Mouse (Mus musculus): Measurements from ENCODE around the gene Pmfbp1. TPM values are rescaled to one million over a fixed set of nuclear protein-coding genes. Genes with fewer than 3 reads are reported as not detected.
"Not testable (repeated sequence)": the region's sequence is repeated elsewhere in the genome, so short reads cannot be mapped to it uniquely, and the experiment has no call there.

Gene Pmfbp1
- not detected in 2 replicates for polyA plus RNA-seq (2014; fragmentation: Nextera tagmentation; extraction: Ambion mirVana)

DNA sequence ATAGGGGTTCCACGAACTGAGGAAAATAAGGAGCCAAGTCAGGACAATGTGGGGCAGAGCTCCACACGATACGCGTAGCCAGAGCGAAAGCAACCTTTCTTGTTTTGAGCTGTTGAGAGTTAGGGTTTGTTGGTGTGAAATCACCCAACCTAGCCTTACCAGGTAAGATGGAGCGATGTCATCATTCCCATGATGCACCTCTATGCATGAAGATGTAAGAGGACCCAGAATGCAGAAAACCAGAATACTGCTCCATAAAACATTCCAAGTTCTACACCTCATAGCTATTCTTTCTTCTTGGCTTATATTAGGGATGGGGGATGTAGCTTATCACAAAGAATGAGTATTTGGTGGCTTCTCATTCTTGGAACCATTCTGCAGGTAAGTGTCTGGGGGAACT, at the start of gene Pmfbp1:
Gene Pmfbp1 (plus strand): TSS at position 301 of the 400 bp plus-strand sequence.
- no peak within 1 kb of the TSS for H3K27ac ChIP-seq (ENCODE audit: low read depth, low read length)
- no peaks in the 10 kb centered on the region for H3K4me1 ChIP-seq (replicated peaks; ENCODE audit: control insufficient read depth, insufficient read depth, low read length)
- no peak within 1 kb of the TSS for H3K4me3 ChIP-seq (ENCODE audit: low read depth, low read length)
- H3K27me3 ChIP-seq (replicated peaks; ENCODE audit: control insufficient read depth, insufficient read depth, low read length) = no peaks in the 10 kb centered on the region
- WGBS = 88% methylated on average over 6 of the region's 6 CpGs
- H3K4me2 ChIP-seq = no peak within 1 kb of the TSS
- no peaks in the 10 kb centered on the region for H3K36me3 ChIP-seq (ENCODE audit: control insufficient read depth, insufficient read depth, low read length)
- ATAC-seq (replicated peaks; ENCODE audit: low FRiP score) = no peak
- no peak within 1 kb of the TSS for H3K9ac ChIP-seq (ENCODE audit: low read depth, low read length)
- no peak for DNase-seq (ENCODE audit: low spot score)
- H3K9me3 ChIP-seq (ENCODE audit: control insufficient read depth, low read length) = no peaks in the 10 kb centered on the region

DNA sequence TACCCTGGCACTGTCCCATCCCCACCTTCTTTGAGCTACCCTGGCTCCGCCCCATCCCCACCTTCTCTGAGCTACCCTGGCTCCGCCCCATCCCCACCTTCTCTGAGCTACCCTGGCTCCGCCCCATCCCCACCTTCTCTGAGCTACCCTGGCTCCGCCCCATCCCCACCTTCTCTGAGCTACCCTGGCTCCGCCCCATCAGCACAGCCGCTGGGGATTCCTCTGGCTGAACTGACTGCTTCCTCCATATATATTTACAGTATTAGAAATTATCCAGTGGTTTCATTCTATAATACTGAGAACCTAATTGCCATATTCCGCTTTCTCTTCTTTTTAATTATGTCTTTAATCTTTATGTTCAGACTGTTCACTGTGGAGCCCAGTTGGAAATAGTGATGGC, 46.9 kb upstream of the Pmfbp1 start:
- H3K36me3 ChIP-seq (ENCODE audit: control insufficient read depth, insufficient read depth, low read length); H3K27ac ChIP-seq (ENCODE audit: low read depth, low read length); H3K4me3 ChIP-seq (ENCODE audit: low read depth, low read length); H3K9me3 ChIP-seq (ENCODE audit: control insufficient read depth, low read length); H3K4me1 ChIP-seq (replicated peaks; ENCODE audit: control insufficient read depth, insufficient read depth, low read length); ATAC-seq (replicated peaks; ENCODE audit: low FRiP score); H3K9ac ChIP-seq (ENCODE audit: low read depth, low read length); DNase-seq (ENCODE audit: low spot score); H3K4me2 ChIP-seq; H3K27me3 ChIP-seq (replicated peaks; ENCODE audit: control insufficient read depth, insufficient read depth, low read length): not testable (repeated sequence)
- 21% methylated on average over 6 of the region's 7 CpGs for WGBS

DNA sequence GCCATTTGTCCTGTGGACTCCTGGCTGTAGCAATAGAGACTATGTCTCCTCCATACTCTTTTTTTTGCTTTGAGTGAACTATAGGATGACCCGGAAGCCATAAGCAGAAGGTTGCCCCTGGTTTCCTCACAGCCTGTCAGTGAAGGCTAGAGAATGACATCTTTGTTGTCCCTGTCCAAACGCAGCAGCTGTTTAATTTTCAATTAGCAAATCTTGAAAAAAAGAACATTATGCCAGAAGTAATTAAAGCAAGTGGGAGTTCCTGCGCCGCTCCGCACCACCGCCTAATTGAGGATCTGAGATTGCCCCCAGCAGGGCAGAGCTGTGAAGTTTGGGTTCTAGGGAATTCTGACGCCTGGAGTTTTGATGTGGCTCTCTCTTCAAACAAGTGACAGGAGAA, 42.8 kb upstream of the Pmfbp1 start:
- H3K27ac ChIP-seq (ENCODE audit: low read depth, low read length) = no peak overlapping the region
- no peak overlapping the region for H3K4me2 ChIP-seq
- H3K27me3 ChIP-seq (replicated peaks; ENCODE audit: control insufficient read depth, insufficient read depth, low read length) = no peaks in the 10 kb centered on the region
- no peak overlapping the region for H3K4me3 ChIP-seq (ENCODE audit: low read depth, low read length)
- DNase-seq (ENCODE audit: low spot score) = no peak
- H3K9me3 ChIP-seq (ENCODE audit: control insufficient read depth, low read length) = no peaks in the 10 kb centered on the region
- 64% methylated on average over 7 of the region's 7 CpGs for WGBS
- H3K36me3 ChIP-seq (ENCODE audit: control insufficient read depth, insufficient read depth, low read length) = no peaks in the 10 kb centered on the region
- no peak overlapping the region for H3K9ac ChIP-seq (ENCODE audit: low read depth, low read length)
- ATAC-seq (replicated peaks; ENCODE audit: low FRiP score) = no peak
- H3K4me1 ChIP-seq (replicated peaks; ENCODE audit: control insufficient read depth, insufficient read depth, low read length) = no peaks in the 10 kb centered on the region

DNA sequence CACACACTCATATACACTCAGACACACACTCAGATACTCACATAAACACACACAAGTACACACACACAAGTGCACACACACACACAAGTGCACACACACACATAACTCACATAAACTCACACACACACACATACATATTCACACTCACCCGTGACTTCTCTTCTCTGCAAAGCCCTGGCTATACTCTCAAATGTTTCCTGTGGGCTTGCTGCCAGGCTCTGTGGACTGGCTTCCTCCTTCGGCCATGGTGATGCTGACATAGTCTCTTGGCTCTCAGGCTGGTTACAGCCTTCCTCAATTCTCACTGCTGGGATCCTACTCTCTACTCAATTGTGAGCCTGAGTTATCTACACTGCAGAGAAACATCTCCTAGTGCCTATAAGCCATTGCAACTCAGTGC, 38.7 kb upstream of the Pmfbp1 start:
- Histone ChIP-seq H3K27me3 (replicated peaks; ENCODE audit: control insufficient read depth, insufficient read depth, low read length) (no peaks in the 10 kb centered on the region), H3K4me2 (no peak overlapping the region), H3K9me3 (ENCODE audit: control insufficient read depth, low read length) (no peaks in the 10 kb centered on the region), H3K27ac (ENCODE audit: low read depth, low read length) (no peak overlapping the region), H3K36me3 (ENCODE audit: control insufficient read depth, insufficient read depth, low read length) (no peaks in the 10 kb centered on the region), H3K9ac (ENCODE audit: low read depth, low read length) (no peak overlapping the region), H3K4me1 (replicated peaks; ENCODE audit: control insufficient read depth, insufficient read depth, low read length) (no peaks in the 10 kb centered on the region), H3K4me3 (ENCODE audit: low read depth, low read length) (no peak overlapping the region)
- WGBS = 69% methylated on average over 2 of the region's 2 CpGs
- ATAC-seq (replicated peaks; ENCODE audit: low FRiP score) (no peak), DNase-seq (ENCODE audit: low spot score) (no peak)

DNA sequence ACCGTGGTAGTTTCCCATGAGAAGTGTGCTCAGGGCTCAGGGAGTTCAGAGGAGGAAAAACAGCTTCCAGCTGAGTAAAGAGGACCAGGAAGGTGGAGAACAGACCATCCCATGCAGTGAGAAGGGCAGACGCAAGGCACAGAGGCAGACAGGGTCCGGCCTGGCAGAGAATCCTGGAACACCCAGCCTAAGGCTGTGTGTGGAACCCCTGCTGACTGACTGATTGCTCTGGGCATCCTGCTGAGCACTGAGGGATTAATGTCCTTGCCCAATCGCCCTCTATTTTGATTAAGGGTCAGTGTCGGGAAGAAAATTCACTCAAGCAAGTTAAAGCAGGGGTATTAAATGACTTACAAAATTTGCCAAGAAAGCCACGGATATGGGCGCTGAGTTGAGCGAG, 36.4 kb upstream of the Pmfbp1 start:
- DNase-seq (ENCODE audit: low spot score) (no peak), ATAC-seq (replicated peaks; ENCODE audit: low FRiP score) (no peak)
- H3K4me2 ChIP-seq = no peak overlapping the region
- H3K36me3 ChIP-seq (ENCODE audit: control insufficient read depth, insufficient read depth, low read length) = no peaks in the 10 kb centered on the region
- WGBS = 70% methylated on average over 8 of the region's 8 CpGs
- no peak overlapping the region for H3K4me3 ChIP-seq (ENCODE audit: low read depth, low read length)
- no peak overlapping the region for H3K9ac ChIP-seq (ENCODE audit: low read depth, low read length)
- H3K27me3 ChIP-seq (replicated peaks; ENCODE audit: control insufficient read depth, insufficient read depth, low read length) = no peaks in the 10 kb centered on the region
- no peaks in the 10 kb centered on the region for H3K9me3 ChIP-seq (ENCODE audit: control insufficient read depth, low read length)
- no peaks in the 10 kb centered on the region for H3K4me1 ChIP-seq (replicated peaks; ENCODE audit: control insufficient read depth, insufficient read depth, low read length)
- no peak overlapping the region for H3K27ac ChIP-seq (ENCODE audit: low read depth, low read length)

DNA sequence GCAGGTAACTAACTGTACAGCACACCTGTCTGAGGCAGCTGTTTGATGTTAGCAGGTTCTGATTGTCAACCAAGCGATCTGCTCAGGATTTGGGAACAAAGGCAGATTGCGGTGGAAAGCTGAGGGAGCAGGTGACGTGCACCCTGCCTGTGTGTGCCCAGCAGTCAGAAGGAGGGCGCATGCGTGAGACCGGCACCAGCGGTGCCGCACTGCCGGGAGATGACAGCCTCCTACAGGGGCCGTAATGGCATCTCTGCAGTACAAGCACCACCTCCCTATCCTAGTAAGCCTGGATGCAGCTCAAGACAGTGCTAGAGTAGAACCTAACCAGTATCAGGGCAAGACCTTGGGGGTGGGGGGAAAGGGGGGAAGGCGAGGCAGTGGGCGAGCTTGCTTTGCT, 35.2 kb upstream of the Pmfbp1 start:
- Histone ChIP-seq H3K4me1 (replicated peaks; ENCODE audit: control insufficient read depth, insufficient read depth, low read length) (no peaks in the 10 kb centered on the region), H3K36me3 (ENCODE audit: control insufficient read depth, insufficient read depth, low read length) (no peaks in the 10 kb centered on the region), H3K9me3 (ENCODE audit: control insufficient read depth, low read length) (no peaks in the 10 kb centered on the region), H3K4me2 (no peak overlapping the region), H3K27me3 (replicated peaks; ENCODE audit: control insufficient read depth, insufficient read depth, low read length) (no peaks in the 10 kb centered on the region), H3K4me3 (ENCODE audit: low read depth, low read length) (no peak overlapping the region), H3K9ac (ENCODE audit: low read depth, low read length) (no peak overlapping the region), H3K27ac (ENCODE audit: low read depth, low read length) (no peak overlapping the region)
- ATAC-seq (replicated peaks; ENCODE audit: low FRiP score) = no peak
- no peak for DNase-seq (ENCODE audit: low spot score)
- 81% methylated on average over 12 of the region's 12 CpGs for WGBS

DNA sequence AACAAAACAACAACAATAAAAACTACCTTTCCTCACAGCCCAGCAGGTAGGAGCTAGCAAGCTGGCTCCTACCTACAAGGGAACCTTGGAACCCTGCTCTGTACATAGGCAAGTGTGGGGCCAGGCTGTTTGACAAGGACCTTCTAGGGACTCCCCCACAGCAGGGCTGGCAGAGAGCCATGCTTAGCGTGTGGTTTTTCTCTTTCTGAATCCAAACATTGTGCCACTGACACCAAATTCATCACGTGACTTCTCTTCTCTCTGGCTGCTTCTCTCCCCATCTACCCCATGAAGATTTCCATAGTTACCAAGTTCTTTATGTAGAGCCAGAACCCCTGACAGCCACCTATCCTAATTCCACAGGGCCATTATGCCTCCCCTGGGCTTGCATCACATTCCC, 30.8 kb upstream of the Pmfbp1 start:
- Histone ChIP-seq H3K9me3 (ENCODE audit: control insufficient read depth, low read length) (no peaks in the 10 kb centered on the region), H3K27me3 (replicated peaks; ENCODE audit: control insufficient read depth, insufficient read depth, low read length) (no peaks in the 10 kb centered on the region), H3K9ac (ENCODE audit: low read depth, low read length) (no peak overlapping the region), H3K4me3 (ENCODE audit: low read depth, low read length) (no peak overlapping the region), H3K36me3 (ENCODE audit: control insufficient read depth, insufficient read depth, low read length) (no peaks in the 10 kb centered on the region), H3K27ac (ENCODE audit: low read depth, low read length) (no peak overlapping the region), H3K4me2 (no peak overlapping the region), H3K4me1 (replicated peaks; ENCODE audit: control insufficient read depth, insufficient read depth, low read length) (no peaks in the 10 kb centered on the region)
- ATAC-seq (replicated peaks; ENCODE audit: low FRiP score) (no peak), DNase-seq (ENCODE audit: low spot score) (no peak)
- WGBS = 52% methylated on average over 2 of the region's 2 CpGs

DNA sequence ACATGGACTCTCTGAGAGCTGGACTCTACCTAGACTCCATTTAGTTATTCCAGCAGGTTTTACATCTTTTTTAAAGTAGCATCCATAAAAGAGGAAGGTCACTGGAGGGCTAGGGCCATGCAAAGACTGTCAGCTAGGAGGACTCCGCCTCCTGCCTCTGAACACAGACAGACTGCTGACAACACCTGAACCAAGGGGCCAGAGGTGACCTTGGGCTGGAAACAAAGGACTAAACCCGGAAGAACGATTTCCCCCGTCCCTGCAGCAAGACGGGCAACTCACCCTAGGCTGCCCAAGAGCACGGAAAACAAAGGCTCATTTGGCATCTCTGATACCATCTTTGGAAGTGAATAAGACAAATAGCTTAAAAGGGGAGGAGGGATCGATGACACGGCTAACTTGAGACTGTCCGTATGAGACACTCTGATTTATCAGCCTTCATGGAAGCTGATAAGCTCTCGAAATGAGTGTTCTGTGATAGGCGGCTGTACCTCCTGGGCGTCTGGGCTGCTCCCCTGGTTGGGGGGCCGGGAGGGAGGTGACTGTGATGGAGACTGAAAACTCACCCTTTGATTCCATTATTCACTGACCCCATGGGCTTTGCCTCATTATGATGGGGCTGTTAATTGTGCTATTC, 30.0 kb upstream of the Pmfbp1 start:
- DNase-seq (ENCODE audit: low spot score) (no peak), ATAC-seq (replicated peaks; ENCODE audit: low FRiP score) (no peak)
- no peak overlapping the region for H3K27ac ChIP-seq (ENCODE audit: low read depth, low read length)
- no peaks in the 10 kb centered on the region for H3K27me3 ChIP-seq (replicated peaks; ENCODE audit: control insufficient read depth, insufficient read depth, low read length)
- no peaks in the 10 kb centered on the region for H3K9me3 ChIP-seq (ENCODE audit: control insufficient read depth, low read length)
- no peak overlapping the region for H3K9ac ChIP-seq (ENCODE audit: low read depth, low read length)
- no peaks in the 10 kb centered on the region for H3K36me3 ChIP-seq (ENCODE audit: control insufficient read depth, insufficient read depth, low read length)
- H3K4me3 ChIP-seq (ENCODE audit: low read depth, low read length) = no peak overlapping the region
- H3K4me1 ChIP-seq (replicated peaks; ENCODE audit: control insufficient read depth, insufficient read depth, low read length) = no peaks in the 10 kb centered on the region
- H3K4me2 ChIP-seq = no peak overlapping the region; the same call in 1 of the 2 replicates
- 22% methylated on average over 13 of the region's 13 CpGs for WGBS

DNA sequence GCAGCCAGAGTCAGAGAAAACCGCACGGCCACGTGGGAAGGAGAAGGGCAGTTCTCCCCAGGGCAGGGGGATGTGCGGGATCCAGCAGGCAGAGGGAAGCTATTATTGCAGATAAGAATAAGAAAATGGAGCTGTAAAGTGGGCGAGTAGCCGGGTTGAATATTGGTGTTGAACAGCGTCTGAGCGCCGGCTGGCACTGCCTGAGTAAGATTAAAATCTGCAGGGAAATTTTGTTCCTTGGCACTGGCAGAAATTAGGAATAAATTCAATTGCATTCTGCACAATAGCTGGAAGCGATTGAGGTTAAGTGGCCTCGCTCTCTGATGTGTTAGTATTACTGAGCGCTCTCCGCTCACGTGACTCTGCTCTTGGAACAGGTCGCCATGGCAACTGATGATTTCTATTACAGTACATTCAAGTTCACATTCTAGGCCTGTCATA, 29.4 kb upstream of the Pmfbp1 start:
- H3K4me3 ChIP-seq (ENCODE audit: low read depth, low read length) = no peak overlapping the region
- no peak overlapping the region for H3K9ac ChIP-seq (ENCODE audit: low read depth, low read length)
- H3K4me2 ChIP-seq = no peak overlapping the region
- DNase-seq (ENCODE audit: low spot score) (no peak), ATAC-seq (replicated peaks; ENCODE audit: low FRiP score) (no peak)
- no peaks in the 10 kb centered on the region for H3K27me3 ChIP-seq (replicated peaks; ENCODE audit: control insufficient read depth, insufficient read depth, low read length)
- H3K36me3 ChIP-seq (ENCODE audit: control insufficient read depth, insufficient read depth, low read length) = no peaks in the 10 kb centered on the region
- no peak overlapping the region for H3K27ac ChIP-seq (ENCODE audit: low read depth, low read length)
- H3K9me3 ChIP-seq (ENCODE audit: control insufficient read depth, low read length) = no peaks in the 10 kb centered on the region
- 52% methylated on average over 15 of the region's 15 CpGs for WGBS
- no peaks in the 10 kb centered on the region for H3K4me1 ChIP-seq (replicated peaks; ENCODE audit: control insufficient read depth, insufficient read depth, low read length)
